Mouse (Mus musculus) adipocyte (in vitro differentiated cells): ENCODE measurements at regions not wholly inside any gene's neighbourhood (a gene's known extent, or its start where the extent isn't known, plus 50 kb on each side); places are given as distances from the start of the nearest gene placed in this dataset.

Experiments used
- DNase-seq: peaks from one replicate; pipeline ENCODE4 v3.0.0-alpha.2; 2016; ENCODE audit warnings: low spot score

DNA sequence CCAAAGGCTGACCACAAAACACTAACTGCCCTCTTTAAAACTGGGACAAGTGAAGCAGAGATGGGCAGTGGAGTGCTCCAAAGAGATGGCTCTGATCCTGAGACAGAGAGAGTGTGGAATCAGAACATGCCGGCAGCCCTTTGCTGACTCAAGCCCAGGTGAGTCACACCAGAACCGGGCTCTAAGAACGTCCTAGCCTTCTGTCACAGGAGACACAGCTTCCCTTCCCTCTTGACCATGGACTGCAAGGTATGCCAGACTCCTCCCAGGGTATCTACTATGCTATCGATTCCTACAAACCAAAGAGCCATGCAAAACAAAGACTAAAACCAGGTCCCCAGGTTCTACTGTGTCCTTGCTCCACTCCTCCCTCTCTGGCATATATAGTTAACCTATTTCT lies 98.0 kb downstream of the Dhx15 start:
- no peak for DNase-seq

DNA sequence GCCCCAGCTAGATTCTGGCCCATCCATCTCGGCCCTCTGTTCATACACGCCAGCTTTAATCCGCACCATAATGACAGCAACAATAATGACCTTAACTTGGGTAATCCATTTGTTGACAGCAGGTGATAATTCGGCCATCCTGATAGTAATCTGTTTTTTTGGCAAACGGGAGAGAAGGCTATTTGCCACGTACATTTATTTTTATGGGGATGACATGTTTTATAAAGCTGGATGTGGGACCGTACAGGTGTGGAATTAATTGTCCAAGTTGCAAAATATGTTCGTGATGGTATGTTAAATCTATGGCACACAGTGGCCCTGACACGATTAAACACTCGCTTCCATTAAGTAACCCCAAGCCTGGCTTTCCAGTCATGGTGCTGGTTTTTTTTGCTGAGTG lies 102.2 kb downstream of the Dhx15 start:
- no peak for DNase-seq

DNA sequence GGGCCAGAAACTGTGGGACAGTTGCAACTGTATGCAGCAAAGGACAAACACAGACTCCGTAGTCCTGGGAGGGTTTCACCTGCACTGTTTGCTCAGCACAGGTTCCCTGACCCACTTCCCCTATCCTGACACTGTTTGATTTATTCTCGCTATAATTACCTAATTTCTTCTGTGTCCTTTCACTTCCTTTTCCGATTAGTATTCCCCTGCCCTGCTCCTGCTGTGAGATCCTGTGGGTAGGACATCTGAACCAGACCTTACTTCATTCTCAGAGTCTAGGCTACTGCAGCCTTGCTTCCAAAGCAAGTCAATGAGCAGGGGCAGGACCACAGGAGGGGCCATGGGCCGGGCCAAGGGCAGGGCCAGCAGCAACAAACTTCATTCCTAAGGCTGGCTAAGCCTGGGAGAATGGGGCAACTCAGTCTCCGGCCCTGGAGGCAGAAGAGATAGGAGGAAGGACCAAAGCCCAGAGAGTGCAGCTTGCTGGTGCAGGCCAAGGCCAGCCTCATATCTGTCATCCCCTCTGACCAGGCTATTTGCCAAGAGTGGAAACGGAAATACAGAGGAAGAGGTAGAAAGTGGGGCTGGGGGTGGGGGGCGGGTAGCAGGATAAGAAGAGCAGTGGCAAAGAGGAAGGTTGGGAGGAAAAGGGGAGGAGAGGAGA lies 103.4 kb downstream of the Dhx15 start:
- DNase-seq: no peak

DNA sequence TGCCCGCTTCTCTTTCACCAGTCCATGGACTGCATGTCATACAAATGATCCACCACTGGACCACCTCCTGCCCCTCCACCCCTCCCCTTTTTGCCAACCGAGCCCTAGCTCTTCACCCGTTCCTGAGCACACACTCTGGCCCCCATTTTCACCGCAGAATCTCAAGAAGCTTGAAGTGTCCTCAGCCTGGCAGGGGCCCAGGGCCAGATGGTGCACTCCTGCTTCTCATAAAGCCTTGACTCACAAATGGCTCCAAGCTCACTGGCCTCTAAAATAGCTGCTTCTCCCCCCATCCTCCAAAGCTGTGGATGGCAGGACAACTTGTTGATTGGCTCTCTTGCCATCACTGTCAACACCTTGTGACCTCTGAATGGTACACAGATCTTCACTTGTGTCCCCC lies 110.0 kb downstream of the Dhx15 start:
- no peak for DNase-seq

DNA sequence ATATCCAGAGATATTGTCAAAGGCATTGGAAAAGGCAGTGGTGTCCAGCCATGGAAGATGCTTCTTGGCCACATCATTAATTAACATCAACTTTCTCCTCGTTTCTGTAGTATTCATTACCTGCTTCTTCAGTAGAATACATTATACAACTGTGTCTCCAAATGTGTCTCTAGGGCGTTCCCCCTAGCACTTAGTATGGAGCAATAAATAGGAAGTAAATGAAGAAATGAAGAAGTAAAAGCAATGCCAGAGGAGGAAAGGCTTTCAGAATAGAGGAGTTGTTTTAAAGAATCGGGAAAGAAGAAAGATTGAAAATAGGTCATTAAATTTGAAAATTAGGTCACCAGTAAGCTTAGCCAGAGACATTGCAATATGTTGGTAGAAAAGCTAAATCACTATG lies 112.6 kb downstream of the Dhx15 start:
- no peak for DNase-seq

DNA sequence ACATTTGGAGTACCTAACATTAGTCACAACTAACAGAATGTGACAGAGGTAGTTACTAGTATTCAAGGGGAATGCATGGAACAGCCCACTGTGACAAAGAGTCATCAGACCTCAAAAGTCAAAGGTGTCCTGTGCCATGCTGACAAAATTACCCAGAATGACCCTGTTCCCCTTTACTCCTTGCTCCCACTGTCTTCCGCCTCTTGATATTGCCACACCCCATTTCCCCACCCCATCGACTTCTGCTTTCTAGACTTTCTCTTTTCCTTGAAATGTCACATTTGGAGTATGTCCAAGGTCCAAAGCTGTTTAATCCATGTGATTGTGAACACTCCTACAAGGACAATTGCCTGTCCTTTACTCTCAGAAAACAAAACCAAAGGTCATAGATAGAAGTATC lies 115.2 kb downstream of the Dhx15 start:
- DNase-seq: no peak

DNA sequence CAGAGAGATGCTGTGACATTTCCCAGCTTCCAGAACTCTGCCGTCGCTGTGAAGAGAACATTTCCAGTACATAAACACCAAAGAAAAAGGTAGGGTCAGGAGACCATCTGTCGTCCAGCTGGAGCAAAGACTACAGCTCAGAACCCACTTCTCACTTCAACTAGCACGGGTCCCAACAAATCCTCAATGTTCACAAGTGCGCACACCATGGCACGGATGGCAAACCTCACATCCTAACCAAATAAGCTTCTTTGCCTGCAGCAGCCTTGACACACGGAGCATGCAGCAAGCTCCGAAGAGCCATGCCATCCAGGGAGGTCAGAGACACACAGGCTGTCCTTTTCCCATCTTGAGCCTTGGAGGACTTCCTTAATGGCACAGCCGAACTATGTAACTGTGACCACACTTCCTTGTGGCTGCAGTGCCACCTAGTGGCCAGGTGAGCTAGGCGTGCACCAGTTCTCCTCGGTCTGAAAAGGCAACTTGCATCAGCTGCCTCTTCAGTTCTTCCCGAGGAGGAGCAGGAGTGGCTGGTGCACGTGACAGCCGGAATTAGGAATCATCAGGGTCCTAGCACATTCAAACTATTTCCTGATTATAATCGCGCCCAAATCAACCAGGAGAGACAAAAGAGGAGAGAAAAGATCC lies 125.4 kb downstream of the Dhx15 start:
- DNase-seq: peak; percentile 94

DNA sequence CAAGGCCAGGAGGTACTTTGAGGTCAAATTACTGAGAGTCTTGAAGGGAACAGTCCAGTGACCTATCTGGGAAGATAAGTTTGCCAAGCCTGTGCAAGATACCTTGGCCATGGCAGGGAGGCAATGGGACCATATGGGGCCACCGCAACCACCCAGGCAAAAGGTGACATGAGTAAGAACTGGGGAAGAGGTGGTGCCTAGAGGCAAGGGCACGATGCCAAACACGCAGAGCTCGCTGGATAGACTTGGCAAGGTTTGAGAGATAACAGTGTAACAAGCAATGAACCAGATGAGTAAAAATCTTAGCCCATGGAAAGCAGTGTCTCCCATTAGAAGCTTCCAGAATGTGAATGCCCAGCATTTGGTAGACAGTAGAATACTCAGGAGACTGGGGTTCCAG lies 128.1 kb downstream of the Dhx15 start:
- DNase-seq: peak; percentile 85

DNA sequence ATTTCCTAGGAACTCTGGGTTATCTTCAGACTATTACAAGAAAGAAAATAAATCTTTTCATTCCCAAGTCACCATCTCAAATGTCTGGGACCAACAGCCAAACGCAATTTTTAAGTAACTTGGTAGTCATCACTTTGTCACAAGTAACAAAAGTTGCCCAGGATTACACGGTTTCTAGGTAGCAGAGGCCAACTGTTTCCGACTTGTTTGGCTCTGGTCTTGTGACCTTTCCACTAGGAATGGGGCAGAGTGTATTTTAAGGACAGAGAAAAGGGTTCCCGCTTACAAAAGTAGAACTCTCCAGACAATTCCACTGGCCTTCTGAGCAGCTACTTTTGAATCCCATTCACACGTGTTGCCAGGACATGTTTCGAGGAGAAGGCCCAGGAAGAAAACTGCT lies 129.1 kb downstream of the Dhx15 start:
- peak; percentile 66 for DNase-seq

DNA sequence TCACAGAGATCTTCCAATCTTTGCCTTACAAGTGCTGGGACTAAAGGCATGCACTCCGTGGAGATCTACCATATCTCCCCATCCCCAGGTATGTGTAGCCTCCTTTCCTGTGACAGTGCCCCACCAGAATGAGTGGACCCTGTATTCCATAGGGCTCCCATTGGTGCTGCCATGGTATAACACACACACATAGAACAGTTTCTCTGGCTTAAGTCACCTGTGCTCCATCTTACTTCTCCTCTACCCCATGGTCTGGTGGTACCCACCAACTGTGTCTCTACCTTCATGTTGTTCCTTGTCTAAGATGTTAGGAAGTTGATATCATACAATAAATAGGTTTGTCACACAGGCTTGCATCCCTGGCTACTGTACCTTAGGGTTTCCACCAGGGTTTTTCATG lies 133.1 kb downstream of the Dhx15 start:
- DNase-seq: no peak

DNA sequence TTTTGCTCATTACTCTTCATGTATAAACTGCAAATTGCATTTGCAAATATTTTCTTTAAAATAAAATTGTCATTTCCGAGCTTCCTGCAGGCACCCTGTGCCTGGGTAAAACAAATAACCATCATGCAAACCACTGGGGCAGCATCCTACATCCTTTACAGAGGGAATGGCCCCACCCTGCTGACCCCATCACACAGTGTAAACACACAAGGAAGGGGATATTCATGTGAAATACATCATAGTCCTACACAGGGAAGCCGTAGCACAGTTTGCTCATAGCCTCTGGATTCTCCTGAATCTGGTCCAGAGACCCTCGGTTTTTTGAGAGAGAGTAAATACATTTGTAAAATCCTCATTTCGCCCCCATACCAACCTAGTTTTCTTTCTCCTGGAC lies 138.2 kb downstream of the Dhx15 start:
- DNase-seq: no peak

DNA sequence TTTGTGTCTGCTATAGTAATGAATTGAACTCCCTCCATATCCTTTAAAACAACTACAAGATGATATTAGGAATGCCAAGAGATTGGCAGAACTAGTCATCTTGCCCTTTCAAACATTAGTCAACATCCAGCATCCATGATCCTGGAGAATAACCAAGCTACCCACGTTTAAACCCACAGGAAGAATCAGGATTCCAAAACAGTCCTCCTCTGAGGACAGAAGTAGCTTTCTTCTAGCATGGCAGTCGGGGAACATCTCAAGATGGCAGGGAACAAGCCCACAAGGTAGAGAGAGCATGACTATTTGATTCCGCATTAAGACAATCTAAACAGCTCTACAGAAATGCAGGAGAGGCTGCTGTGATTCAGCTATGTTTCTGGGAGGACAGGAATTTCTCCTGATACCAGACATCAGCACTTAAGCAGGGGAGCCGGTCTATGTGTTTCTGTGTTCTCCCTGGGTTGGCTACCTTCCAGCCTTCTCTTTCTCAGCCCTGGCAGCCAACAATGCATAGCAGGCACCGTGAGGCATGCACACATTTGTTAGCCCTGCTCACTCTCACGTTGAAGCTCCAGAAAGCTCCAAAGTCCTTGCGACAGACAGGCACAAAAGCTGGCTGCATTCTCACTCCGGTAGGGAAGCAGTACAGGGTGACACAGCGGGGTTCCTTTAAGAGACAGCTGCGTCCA lies 138.8 kb downstream of the Dhx15 start:
- no peak for DNase-seq

DNA sequence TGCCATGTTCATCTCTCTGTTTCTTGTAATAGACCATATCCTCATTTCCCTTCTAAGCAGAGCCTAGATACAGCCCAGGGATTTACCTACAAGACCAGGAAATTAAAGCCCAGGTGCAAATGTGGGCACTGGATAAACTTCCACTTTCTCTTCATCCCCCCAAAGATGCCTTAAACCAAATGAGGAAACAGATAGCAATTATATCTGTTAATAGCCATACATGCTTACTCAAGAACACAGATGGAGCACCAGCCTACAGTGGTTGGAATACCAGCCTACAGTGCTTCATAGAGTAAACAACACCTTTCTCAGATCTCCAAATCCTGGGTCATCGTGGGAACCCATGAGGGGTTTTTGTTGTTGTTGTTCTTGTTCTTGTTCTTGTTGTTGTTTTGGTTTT lies 141.5 kb downstream of the Dhx15 start:
- DNase-seq: no peak

DNA sequence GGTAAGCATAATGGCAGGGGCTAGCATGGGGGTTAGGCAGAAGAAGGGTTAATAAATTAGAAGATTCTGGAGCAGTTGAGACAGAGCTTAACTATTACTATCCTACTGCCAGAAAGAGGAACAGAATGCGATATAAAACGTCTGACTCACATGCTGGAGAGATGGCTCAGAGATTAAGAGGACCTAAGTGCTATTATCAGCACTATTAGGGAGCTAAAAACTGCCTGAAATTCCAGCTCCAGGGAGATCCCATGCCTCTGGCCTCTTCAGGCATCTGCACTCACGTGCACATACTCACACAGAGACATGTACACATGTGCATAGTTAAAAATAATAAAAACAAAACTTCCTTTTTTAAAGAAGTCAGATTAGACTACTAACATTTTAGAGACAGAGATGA lies 143.6 kb downstream of the Dhx15 start:
- no peak for DNase-seq

DNA sequence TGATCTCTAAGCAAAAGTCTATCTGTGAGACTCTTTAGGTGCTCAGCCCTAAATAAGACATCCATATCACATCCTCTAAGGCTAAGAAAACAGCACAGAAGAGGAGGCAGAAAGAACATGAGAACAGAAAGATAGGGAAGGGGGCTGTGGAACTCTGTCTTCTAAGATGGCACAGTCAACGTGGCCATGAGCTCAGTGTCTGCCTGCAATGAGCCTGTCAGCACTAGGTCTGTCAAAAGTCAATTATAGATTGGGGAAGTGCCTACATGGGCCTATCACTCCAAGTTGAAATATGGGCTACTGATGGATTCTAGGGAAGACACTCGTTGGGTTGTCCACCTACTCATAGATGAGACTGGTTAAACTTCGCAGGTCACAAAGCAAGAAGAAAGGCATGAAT lies 146.2 kb downstream of the Dhx15 start:
- DNase-seq: no peak

DNA sequence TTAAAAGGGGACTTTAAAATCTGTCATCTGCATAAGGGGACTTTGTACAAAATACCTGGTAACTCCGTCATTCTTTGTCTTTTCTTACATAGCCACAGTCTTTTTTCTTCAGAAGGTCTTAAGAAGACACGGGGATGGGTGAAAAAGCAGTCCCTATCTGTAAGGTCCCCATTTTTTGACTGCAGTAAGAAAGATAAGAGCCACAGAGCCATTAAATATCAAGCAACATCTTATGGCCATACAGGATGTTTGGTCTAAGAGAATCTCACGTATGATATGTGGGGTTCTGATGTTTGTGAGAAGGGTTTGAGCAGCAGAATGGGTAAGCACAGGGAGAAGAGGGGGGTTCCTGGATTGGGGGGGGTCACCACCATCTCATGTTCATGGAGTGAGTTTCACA lies 148.9 kb downstream of the Dhx15 start:
- DNase-seq: no peak

DNA sequence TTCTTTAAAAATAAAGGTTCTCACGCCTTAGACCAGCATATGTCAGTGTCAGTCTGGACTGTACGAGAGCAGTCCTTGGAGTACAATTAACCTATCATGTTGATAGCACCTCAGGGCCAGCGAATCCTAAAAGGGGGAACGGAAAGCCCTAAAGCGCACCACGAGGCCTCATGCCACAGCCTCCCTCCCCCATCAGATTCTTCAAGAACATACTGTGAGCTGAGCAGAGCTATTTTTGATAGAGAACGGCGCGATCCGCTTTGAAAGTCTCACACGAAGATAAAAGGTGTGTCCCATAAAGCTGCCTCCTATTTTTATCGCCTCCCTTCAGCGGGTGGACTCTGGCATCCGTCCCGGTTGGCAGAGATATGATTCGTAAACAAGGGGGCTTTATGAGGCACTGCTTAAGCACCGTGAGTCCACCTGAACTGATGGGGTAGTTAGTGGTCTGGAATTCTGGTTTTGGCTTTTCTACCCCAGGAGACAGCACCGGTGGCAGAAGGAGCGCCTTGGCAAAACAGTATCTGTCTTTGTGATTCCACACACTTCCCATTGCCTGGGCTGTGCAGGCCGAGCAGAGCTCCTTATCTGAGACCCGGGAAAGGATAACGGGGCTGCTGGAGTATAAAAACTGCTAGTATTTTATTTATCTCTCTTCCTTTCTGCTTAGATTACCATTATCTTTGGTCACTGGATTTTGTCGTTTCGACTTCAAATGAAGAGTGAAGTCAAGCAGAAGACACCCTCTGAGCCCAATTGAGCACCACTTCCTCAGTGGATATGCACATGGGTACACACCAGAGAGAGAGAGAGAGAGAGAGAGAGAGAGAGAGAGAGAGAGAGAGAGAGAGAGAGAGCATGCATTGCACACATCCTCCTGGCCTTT lies 149.6 kb downstream of the Dhx15 start:
- DNase-seq: no peak

DNA sequence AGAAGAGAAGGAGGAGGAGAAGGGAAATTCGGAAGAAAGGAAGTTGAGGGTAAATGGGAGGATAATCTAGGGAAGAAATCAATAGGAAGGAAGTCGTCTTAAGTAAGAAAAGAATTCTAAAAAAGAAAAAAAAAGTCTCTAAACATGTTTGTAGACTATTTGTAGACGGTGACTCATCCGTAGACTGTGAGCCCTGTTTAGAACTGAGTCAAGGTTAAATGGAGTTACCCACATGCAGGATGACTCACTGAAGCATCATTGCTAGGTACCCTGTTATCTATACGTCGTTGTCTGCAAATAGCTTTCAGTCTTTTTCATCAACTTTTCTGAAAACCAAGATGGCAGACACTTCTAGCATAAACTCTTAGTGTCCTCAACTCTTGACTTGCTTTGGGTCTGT lies 155.0 kb downstream of the Dhx15 start:
- no peak for DNase-seq

DNA sequence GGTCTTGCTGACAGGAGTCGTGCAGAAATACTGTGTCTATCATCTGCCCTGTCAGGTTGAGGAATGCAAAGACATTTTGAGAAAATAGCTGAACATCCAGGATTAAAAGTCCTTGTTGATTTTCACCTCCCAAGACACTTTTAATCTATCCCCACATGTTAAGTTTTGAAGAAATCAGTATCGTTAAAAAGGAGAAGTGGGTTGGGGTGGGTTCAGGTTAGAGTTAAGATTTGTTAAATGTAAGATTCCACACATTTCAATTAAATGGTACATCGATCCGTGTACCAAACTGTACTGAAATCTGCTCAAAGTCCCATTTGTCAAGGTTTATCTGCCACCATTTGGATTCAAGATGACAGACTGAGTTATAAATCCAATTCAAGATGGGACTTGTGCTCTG lies 162.8 kb downstream of the Dhx15 start:
- no peak for DNase-seq

DNA sequence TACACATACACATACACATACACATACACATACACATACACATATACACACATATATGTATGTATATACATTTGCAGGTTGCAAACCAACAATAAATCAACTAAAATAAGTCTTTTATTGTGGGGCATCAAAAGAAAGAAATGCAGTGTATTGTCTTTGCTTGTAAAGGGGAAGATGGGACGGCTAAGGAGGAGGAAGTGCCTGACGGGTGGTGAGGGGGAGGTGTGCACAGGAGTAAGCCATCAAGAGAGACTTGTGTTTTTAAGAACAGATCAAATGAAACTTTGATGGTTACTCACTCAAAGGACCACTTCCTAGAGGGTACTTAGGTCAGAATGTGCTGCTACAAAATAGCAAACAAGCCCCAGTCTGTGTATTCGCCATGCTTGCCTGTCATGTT lies 164.2 kb downstream of the Dhx15 start:
- no peak for DNase-seq

DNA sequence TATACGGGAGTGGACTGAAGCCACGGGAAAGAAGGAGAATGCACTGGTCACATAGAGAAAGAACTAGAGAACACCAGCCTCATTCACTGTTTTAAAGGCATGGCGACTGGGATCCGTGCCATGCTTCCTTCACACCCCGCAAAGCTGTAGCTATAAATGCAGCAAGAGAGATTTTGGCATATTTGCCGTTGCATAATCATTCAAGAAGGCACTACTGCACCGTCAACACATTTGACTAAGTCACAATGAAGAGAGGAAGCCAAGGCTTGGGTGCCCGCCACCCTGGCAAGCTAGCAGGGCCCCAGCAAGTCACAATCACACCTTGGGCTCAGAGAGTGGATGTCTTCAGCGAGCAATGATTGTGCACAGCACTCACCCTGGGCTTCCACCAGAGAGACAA lies 167.1 kb downstream of the Dhx15 start:
- no peak for DNase-seq

DNA sequence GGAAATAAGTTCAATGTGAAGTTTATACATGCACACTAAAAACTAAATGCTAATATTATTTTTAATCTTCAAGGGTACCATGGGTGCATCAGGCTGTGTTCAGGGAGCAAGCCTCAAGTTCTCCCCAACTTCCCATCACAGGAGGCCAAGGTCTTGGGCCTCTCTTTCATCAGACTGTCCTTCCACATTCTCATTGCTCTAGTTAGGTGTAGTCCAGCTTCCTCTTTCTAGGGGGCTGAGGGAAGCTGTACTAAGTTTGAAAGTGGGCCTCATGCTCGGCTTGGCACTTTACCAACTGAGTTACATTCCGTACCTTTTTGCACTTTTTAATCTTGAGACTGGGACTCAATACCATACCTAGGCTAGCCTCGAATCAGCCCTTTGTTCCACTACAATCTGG lies 173.3 kb downstream of the Dhx15 start:
- no peak for DNase-seq

DNA sequence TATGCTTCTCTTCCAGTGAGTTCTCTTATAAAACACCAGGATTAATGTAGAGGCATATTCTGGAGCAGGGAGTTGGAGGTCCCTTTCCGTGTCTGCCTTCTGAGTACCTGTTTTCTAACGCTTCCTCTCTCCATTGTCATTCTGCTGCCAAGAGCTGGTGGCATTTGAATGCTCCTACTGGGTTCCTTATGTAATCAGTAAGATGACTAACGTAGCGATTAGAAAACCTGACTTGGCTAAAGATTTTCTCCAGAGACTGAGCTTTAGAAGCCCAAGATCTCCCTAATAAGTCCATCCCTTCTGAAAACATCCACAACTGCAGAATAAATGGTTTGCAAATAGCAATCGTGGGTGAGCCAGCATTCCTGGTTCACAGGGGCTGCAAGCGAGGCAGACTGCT lies 174.5 kb downstream of the Dhx15 start:
- DNase-seq: no peak
